Mouse (Mus musculus): ENCODE results near the gene Slc4a11.

DNA sequence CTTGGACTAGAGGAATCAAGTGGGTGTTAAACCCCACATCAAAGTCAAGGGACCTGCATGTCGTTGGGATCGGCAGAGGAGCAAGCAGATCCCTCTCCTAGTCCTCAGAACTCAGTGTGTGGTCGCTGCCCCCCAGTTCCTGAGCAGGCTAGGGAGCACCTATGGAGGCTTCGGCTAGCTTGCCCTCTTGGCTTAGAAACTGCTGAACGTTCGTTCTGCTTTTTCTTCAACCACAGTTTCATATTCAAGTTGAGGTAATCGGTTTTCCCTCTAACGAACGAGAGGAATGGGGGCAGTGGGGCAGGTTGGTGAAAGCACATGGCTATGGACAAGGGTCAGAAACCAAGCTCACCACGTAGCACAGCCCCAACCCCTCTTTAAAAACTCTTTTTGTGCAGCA is 9.7 kb upstream of the Slc4a11 start:
- no peak for TF ChIP-seq CTCF (IDR thresholded peaks at IDR 0.05; ENCODE audit: low read depth)
- TF ChIP-seq EP300 (IDR thresholded peaks at IDR 0.05; ENCODE audit: low read depth): no peak

Data from liver, embryonic 14.5 days (tissue).